Mouse (Mus musculus) brain, embryonic 14.5 days (tissue): Measurements from ENCODE around the gene Gm29666. TPM values are rescaled to one million over a fixed set of nuclear protein-coding genes. Genes with fewer than 3 reads are reported as not detected.
"Not testable (repeated sequence)": the region's sequence is repeated elsewhere in the genome, so short reads cannot be mapped to it uniquely, and the experiment has no call there.

Experiments
- DNase-seq: peaks from one replicate; pipeline ENCODE4 v3.0.0-alpha.2; 2011; ENCODE audit warnings: low read depth
- CTCF ChIP-seq: fragments of 200-500 bp; IDR thresholded peaks from 2 replicates; pipeline ENCODE4 v1.5.1; 2012; ENCODE audit warnings: inconsistent platforms, mild to moderate bottlenecking, moderate library complexity, borderline replicate concordance; ENCODE audit not compliant: insufficient read depth, insufficient read length; ENCODE audit errors: extremely low read depth
- POLR2A ChIP-seq: fragments of 200-500 bp; IDR thresholded peaks from 2 replicates; pipeline ENCODE4 v1.6.1; 2012; ENCODE audit warnings: mild to moderate bottlenecking, inconsistent platforms, borderline replicate concordance; ENCODE audit not compliant: poor library complexity, insufficient read depth, insufficient read length, severe bottlenecking; ENCODE audit errors: extremely low read depth
- polyA plus RNA-seq: library from polyadenylated mRNA; depleted of rRNA; stranded (reverse); fragments of >200 nt; gene quantifications from 2 replicates; pipeline ENCODE4 v1.2.3, GENCODE M21; 2012; rRNA removed

Gm29666 gene
- polyA plus RNA-seq, 1 experiment = 1.0 TPM

- DNase-seq = peak; percentile 94
- TF ChIP-seq CTCF (no peak), POLR2A (no peak)
Measured at GRCm38 (mm10) chr15:84898077-84898476, 21.8 kb downstream of the Gm29666 start.

DNA sequence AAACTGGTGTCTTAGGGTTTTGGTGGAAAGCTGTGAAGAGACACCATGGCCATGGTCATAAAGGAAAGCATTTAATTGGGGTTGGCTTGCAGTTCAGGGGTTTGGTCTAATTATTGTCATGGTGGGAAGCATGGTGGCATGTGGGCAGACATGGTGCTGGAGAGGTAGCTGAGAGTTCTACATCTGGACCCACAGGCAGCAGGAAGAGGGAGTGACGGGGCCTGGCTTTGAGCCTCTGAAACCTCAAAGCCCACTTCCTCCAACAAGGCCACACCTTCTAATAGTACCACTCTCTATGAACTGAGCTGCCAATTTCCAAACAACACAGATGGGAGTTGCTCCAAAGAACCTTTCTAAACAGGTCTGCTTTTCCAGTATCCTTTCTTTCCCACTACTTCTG lies 23.2 kb downstream of the Gm29666 start:
- DNase-seq = no peak
- no peak for TF ChIP-seq CTCF
- no peak for TF ChIP-seq POLR2A

DNA sequence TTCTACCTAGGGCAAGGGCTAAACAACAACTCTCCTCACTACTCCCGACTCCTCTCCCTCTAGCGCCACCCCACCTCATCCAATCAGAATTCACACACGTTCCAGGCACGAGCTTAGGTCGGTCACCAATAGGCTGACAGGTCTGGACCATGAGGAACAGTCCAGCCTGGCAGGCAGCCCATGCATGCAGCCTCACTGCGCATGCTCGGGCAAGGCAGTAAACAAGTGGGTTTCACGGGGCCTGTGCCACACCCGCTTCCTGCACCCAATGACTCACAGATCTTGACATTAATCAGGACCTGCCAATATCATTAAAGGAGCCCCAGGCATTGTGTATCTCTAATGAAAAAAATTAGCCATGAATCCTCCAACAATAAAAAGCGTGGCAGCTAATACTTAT lies 23.6 kb downstream of the Gm29666 start:
- DNase-seq = not testable (repeated sequence)

GRCm38 (mm10) chr15:84891658-84892057 lies 28.2 kb downstream of the Gm29666 start:
- no peak for TF ChIP-seq POLR2A
- peak; percentile 90 for TF ChIP-seq CTCF
- DNase-seq = peak; percentile 84

DNA sequence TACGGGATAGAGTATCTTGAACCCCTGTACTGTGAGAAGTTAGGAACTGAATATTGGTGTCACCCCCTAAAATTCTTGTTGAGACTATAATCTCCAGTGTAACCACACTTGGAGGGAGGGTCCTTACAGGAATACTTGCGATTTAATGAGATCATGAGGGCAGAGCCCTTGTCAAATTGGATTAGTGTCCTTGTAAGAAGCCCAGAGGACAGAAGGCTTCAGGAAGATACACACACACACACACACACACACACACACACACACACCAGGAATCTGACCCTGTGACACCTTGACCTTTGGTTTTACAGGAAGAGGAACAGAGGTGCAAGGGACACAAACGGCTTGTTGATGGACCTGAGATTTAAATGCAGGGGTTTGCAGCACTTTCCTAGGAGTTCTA lies 28.6 kb downstream of the Gm29666 start:
- TF ChIP-seq POLR2A (no peak), CTCF (no peak)
- DNase-seq = no peak

DNA sequence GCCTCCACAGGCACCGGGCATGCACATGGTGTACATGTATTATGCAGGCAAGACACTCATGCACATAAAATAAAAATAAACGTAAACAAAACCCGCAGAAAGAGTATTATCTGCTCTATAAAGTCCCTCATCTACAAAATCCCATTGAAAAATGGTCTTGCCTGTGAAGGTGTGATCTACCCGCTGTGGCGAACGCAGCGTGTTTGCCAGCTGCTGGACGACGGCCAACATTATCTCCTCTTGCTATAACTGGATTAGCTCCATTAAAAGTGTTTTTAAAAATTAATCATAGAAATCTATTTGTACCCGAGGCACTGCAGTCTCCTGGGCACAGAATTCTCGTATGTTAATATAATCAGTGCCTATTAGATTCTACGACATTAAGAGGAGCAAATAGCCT lies 31.8 kb downstream of the Gm29666 start:
- peak; percentile 70 for DNase-seq
- TF ChIP-seq POLR2A (no peak), CTCF (no peak)

DNA sequence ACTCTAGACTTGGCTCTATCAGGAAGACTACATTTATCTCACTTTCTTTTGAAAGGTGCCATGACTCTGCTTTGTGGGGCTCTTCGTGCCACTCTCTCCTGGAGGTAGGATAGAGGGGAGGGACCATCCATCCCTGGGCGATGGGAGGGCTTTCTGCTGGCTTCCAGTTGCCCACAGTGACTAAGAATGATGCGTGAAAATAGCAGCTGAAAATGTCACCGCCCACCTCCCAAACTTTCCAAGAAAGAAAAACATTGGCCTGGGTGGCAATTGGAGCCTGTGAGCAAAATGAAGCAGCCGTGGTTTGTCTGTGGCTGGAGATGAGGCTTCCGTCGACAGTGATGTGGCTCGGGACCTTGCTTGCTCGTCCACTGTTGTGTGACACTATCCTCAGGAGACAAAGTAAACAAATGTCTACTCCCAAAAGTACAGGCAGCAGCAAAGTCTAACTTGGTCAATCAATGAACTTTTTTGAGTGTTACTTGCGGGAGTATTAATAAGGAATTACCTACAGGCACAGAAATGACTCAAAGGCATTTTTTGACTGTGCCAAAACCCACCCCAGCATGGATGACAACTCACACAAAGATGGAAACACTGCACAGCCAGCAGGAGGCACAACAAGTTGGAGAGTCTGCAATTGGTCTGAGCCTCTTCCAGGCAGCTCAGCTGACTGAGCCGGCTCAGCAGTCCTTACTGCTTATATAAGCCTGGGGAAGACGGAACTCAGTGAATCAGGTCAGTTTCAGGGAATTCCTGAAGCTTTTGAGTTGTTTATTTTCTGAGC lies 42.6 kb downstream of the Gm29666 start:
- no peak for TF ChIP-seq CTCF
- TF ChIP-seq POLR2A = no peak
- no peak for DNase-seq

DNA sequence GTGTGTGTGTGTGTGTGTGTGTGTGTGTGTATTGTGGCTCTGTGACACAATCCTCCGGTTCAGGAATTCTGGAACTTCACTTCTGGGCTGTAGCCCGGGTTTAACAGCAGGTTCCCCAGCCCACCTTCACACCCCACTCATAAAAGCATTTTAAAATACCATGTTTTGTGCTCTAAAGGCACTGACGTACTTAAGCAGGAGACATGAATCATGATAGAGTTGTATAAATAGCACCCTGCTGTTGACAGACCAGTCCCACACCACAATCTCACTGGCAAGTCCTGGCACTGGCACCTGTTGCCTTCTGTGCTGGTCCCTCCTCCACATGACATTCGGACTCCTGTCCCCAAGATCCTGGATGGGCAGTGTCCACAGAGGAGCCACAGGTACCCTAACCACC lies 46.0 kb downstream of the Gm29666 start:
- TF ChIP-seq POLR2A (no peak), CTCF (no peak)
- DNase-seq = no peak

DNA sequence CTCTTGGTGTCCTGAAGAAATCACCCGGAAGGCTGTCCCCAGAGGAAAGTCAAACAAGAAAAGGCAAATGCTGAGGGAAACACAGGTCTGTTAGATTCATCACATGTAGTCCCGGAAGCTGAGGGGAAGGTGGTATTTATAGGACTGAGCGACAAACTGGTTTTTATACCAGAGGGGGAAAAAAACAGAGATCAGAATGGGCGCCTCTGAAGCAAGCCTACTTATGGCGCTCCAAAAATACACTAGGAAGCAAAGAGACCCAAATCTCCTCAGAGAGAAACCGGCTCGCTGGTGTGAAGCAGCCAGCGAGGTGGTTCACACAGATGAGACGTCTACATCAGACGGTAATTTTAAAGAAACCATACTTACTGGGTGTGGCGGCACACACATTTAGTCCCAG lies 46.8 kb downstream of the Gm29666 start:
- no peak for TF ChIP-seq POLR2A
- no peak for TF ChIP-seq CTCF
- DNase-seq = no peak

DNA sequence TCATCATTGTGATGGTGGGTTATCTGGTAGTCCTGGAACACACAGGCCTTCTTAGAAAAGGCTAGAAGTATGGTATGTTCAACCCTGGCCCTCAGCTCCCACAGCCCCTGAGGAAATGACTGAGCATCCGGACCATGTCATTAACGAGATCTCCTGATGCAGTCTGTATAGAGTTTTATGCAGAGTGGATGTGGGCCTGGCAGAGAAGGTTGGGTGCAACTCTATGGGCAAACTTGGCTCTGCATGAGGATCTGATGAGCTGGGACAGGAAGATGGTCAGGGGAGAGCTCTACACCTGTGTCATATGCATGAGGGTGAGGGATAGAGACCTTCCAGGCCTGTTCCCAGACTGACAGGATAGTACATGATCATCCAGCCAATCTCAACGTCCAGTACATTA lies 48.0 kb downstream of the Gm29666 start:
- TF ChIP-seq CTCF = no peak
- no peak for TF ChIP-seq POLR2A

GRCm38 (mm10) chr15:84861911-84862310 lies 57.9 kb downstream of the Gm29666 start:
- DNase-seq = peak; percentile 39
- TF ChIP-seq POLR2A (no peak), CTCF (no peak)

More for the DNA sequence above, 48.0 kb downstream of the Gm29666 start:
- DNase-seq = no peak

Other genes starting within 250 kb of the Gm29666 start
- gene Arhgap8, start 200.0 kb downstream of the Gm29666 start, polyA plus RNA-seq = 0.44 and 0.81 TPM in 2 replicates
- 105 and 130 TPM in 2 replicates for gene Phf21b, start 64.0 kb downstream of the Gm29666 start, polyA plus RNA-seq
- 16.6 and 24.5 TPM in 2 replicates for gene Nup50, start 3.4 kb upstream of the Gm29666 start, polyA plus RNA-seq
- 39.4 and 69.9 TPM in 2 replicates for gene 5031439G07Rik, start 68.5 kb upstream of the Gm29666 start, polyA plus RNA-seq
- 0.28 and 0.53 TPM in 2 replicates for gene Upk3a, start 97.1 kb upstream of the Gm29666 start, polyA plus RNA-seq
- gene Fam118a, start 108.9 kb upstream of the Gm29666 start, polyA plus RNA-seq = 14.3 and 15.9 TPM in 2 replicates
- gene Smc1b, start 211.9 kb upstream of the Gm29666 start, polyA plus RNA-seq = 0.04 and 0.14 TPM in 2 replicates
- gene Ribc2, start 212.0 kb upstream of the Gm29666 start, polyA plus RNA-seq = 0.47 and 0.59 TPM in 2 replicates